Mouse (Mus musculus) kidney, postnatal 0 days (tissue): ENCODE measurements at regions not wholly inside any gene's neighbourhood (a gene's known extent, or its start where the extent isn't known, plus 50 kb on each side); places are given as distances from the start of the nearest gene placed in this dataset.

Source experiments
- ATAC-seq: fragments of 200-750 bp; cut with Nextera tagmentation; replicated peaks from 2 replicates; pipeline ENCODE4 v1.8.0; 2017; ENCODE audit warnings: low read depth, moderate number of reproducible peaks, moderate TSS enrichment, moderate library complexity; ENCODE audit not compliant: low FRiP score
- DNase-seq: peaks from one replicate; pipeline ENCODE4 v3.0.0-alpha.2; 2016; ENCODE audit warnings: low spot score
- H3K27ac ChIP-seq: fragments of 300-500 bp; sonication (generic); 2 replicates; pipeline ENCODE4 v1.5.1; 2014; ENCODE audit warnings: mild to moderate bottlenecking
- H3K27me3 ChIP-seq: fragments of 300-500 bp; sonication (generic); 2 replicates; pipeline ENCODE4 v1.6.1; 2014; ENCODE audit warnings: low read length, mixed read lengths; ENCODE audit not compliant: insufficient read depth
- H3K36me3 ChIP-seq: fragments of 300-500 bp; sonication (generic); 2 replicates; pipeline ENCODE4 v1.6.1; 2014; ENCODE audit warnings: low read length, mixed read lengths; ENCODE audit not compliant: insufficient read depth
- H3K4me1 ChIP-seq: fragments of 300-500 bp; sonication (generic); replicated peaks from 2 replicates; pipeline ENCODE4 v1.6.1; 2014; ENCODE audit warnings: antibody characterized with exemption, low read length, mixed read lengths; ENCODE audit not compliant: insufficient read depth
- H3K4me2 ChIP-seq: fragments of 300-500 bp; sonication (generic); 2 replicates; pipeline ENCODE4 v1.6.1; 2014; ENCODE audit warnings: mild to moderate bottlenecking, low read length, moderate library complexity, mixed read lengths
- H3K4me3 ChIP-seq: fragments of 300-500 bp; sonication (generic); replicated peaks from 2 replicates; pipeline ENCODE4 v1.5.1; 2014; ENCODE audit warnings: low read depth, low read length
- H3K9ac ChIP-seq: fragments of 300-500 bp; sonication (generic); 2 replicates; pipeline ENCODE4 v1.6.1; 2014; ENCODE audit warnings: low read depth, low read length
- H3K9me3 ChIP-seq: fragments of 300-500 bp; sonication (generic); replicated peaks from 2 replicates; pipeline ENCODE4 v1.6.1; 2016; ENCODE audit warnings: low read length, inconsistent platforms, mixed read lengths
- CTCF ChIP-seq: IDR thresholded peaks from 2 replicates; pipeline ENCODE4 v1.5.1; 2016; ENCODE audit warnings: antibody characterized with exemption, low read depth, mild to moderate bottlenecking, moderate library complexity
- WGBS: fragments of 180-500 bp; shearing (Covaris S2); extraction: QIAGEN DNeasy Blood & Tissue Kit; methylation state at CpG from one replicate; pipeline ENCODE4 v1.1.7; 2014; 5-methylcytosine and 5-hydroxymethylcytosine counted together

DNA sequence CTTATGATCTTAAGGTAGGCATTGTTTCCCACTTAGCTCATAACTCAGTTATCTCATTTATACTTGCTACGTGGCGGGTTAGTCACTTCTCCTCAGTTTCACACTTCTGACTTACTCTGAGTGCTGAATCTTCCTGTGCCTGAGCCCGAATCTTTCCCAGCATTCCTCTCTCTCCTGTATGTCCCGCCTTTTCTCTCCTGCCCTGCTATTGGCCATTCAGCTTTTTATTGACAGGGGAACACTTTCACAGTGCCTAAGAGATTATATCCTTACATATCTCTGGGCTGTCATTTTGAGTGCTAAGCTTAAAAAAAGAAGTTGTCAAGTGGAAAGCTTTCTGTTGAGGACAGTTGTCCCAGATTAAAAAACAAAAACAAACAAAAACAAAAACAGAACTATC lies 57.3 kb upstream of the Raph1 start:
- DNase-seq (no peak), ATAC-seq (no peak)
- Histone ChIP-seq H3K27me3 (no peaks in the 10 kb centered on the region), H3K4me3 (no peak overlapping the region), H3K4me2 (no peak overlapping the region), H3K36me3 (no peaks in the 10 kb centered on the region), H3K27ac (no peak overlapping the region), H3K9me3 (no peaks in the 10 kb centered on the region), H3K4me1 (no peaks in the 10 kb centered on the region), H3K9ac (no peak overlapping the region)
- no peak for TF ChIP-seq CTCF
- 89% methylated on average over 4 of the region's 4 CpGs for WGBS

DNA sequence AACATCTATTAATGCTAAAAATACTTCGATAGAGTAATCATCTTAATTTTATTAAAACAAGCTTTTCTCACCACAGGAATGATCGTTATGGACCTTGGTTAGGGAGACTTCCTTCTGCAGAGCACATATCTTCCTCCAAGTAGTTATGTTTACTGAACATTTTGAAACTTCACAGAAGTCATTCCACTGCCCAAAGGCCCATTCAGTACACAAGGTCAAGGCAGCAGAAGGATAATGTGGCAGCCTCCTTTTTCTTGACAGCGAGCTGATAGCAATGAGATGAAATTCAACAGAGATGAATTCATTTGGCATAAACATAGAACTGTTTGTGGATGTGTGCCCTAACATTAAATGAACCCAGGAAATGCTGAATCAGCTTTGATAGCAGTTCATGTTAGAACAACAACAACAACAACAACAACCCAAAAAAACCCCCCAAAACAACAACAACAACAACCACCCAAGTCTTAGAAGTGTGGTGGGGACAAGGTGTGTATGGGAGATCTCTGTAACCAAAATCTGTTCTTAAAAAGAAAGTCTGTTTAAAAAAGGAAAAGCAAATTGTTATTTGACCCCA lies 56.6 kb upstream of the Raph1 start:
- H3K4me3 ChIP-seq = no peak overlapping the region
- H3K27me3 ChIP-seq = no peaks in the 10 kb centered on the region
- ATAC-seq (no peak), DNase-seq (no peak)
- H3K9ac ChIP-seq = no peak overlapping the region
- no peaks in the 10 kb centered on the region for H3K36me3 ChIP-seq
- TF ChIP-seq CTCF = no peak
- no peaks in the 10 kb centered on the region for H3K9me3 ChIP-seq
- H3K4me2 ChIP-seq = no peak overlapping the region
- no peak overlapping the region for H3K27ac ChIP-seq
- no peaks in the 10 kb centered on the region for H3K4me1 ChIP-seq
- WGBS = 94% methylated on average over 3 of the region's 3 CpGs

DNA sequence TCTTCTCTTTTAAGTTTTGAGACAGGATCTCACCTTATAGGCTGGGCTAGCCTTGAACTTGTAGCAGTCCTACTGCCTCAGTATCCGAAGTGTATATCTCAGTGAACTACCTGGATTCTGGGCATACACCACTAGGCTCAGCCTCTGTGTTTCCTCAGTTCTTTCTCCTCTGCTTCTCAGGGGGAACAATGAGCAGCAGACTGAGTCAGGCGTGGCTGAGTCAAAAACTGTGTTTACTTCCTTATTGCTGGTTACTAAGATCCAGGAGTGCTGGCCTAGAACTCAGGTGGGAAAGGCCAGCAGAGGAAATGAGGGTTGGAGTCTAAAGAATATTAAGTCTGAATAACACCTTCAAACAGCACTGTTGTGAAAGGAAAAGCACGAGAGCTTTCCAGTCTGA lies 54.9 kb upstream of the Raph1 start:
- DNase-seq = no peak
- WGBS = 72% methylated on average over 3 of the region's 3 CpGs
- no peak overlapping the region for H3K4me2 ChIP-seq
- H3K9ac ChIP-seq = no peak overlapping the region
- no peaks in the 10 kb centered on the region for H3K9me3 ChIP-seq
- no peak for ATAC-seq
- no peak overlapping the region for H3K27ac ChIP-seq
- H3K27me3 ChIP-seq = no peaks in the 10 kb centered on the region
- no peaks in the 10 kb centered on the region for H3K36me3 ChIP-seq
- H3K4me1 ChIP-seq = no peaks in the 10 kb centered on the region
- TF ChIP-seq CTCF = no peak
- no peak overlapping the region for H3K4me3 ChIP-seq

DNA sequence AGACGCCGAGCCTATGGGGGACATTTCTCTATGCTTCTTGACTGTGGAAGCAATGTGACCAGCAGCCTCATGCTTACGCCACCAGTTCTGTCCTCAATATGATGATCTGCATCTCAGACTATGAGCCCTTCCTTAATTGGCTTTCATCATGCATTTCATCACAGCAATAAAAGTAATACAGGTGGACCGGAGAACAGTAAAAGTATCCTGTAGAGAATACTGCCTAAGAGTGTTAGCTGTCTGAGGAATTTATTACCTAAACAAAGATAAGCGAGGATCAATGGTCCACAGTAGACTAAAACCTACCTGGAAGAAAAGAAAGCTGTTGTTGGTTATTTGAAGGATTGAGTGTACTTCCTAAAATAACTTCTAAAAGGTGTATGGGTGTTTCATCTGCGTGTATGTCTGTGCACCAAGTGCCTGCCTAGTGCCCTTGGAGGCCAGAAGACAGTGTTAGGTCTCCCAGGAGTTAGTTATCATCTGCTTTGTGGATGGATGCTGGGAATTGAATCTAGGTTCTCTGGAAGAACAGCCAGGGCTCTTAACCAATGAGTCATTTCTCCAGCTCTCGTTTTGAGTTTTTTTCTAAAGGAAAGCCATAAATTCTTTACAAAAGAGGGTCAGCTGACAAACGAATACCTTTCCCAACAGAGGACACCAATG lies 54.3 kb upstream of the Raph1 start:
- 77% methylated on average over 8 of the region's 8 CpGs for WGBS
- no peak for TF ChIP-seq CTCF
- Histone ChIP-seq H3K9me3 (no peaks in the 10 kb centered on the region), H3K4me1 (no peaks in the 10 kb centered on the region), H3K4me2 (no peak overlapping the region), H3K9ac (no peak overlapping the region), H3K27ac (no peak overlapping the region), H3K36me3 (no peaks in the 10 kb centered on the region), H3K27me3 (no peaks in the 10 kb centered on the region), H3K4me3 (no peak overlapping the region)
- ATAC-seq (no peak), DNase-seq (no peak)

DNA sequence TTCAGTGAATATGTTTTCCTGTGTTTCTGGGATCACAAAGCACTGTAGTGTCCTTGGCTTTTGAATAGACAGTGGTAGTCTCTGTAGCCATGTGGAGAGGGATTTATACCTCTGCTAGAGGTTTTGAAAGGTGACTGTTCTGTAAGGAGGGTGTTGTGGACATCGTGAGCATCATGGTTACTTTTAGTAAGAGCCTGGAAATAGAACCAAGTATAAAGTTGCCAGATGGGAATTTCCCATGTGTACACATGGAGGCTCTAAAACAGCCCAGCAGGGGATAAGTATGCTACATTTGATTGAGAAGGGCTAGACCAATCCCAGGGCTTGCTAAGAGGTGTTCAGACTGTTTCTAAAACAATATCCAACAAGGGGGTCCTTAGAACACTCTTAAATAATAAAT lies 51.5 kb upstream of the Raph1 start:
- Histone ChIP-seq H3K36me3 (no peaks in the 10 kb centered on the region), H3K9me3 (no peaks in the 10 kb centered on the region), H3K4me3 (no peak overlapping the region), H3K4me1 (no peaks in the 10 kb centered on the region), H3K4me2 (no peak overlapping the region), H3K27ac (no peak overlapping the region), H3K27me3 (no peaks in the 10 kb centered on the region), H3K9ac (no peak overlapping the region)
- DNase-seq (no peak), ATAC-seq (no peak)
- 83% methylated on average over 1 of the region's 1 CpGs for WGBS
- no peak for TF ChIP-seq CTCF

DNA sequence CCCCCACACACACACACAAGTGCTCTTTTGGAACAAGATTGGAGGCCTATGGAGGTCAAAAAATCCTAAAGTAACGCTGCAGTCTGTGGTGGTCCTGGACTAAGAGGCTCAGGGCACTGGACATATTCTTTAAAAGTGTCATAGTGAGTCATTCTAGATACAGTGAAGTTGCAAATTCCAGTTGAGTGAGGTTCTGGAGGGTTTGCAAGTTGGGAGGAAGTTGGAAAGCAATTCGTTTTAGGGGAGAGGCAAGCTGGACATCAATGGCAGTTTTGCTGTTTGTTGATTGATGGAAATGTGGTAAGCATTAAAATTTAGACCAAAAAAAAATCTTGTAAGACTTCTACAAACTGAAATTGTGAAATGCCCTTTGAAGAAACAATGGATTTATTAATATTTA lies 50.0 kb upstream of the Raph1 start:
- Histone ChIP-seq H3K9ac (no peak overlapping the region), H3K4me3 (no peak overlapping the region), H3K27ac (no peak overlapping the region), H3K27me3 (no peaks in the 10 kb centered on the region), H3K36me3 (no peaks in the 10 kb centered on the region), H3K4me1 (no peaks in the 10 kb centered on the region), H3K9me3 (no peaks in the 10 kb centered on the region), H3K4me2 (no peak overlapping the region)
- 71% methylated on average over 2 of the region's 2 CpGs for WGBS
- TF ChIP-seq CTCF = no peak
- no peak for DNase-seq
- no peak for ATAC-seq
